Mouse (Mus musculus) kidney, embryonic 14.5 days (tissue): ENCODE results near the gene Tsfm. TPM values are rescaled to one million over a fixed set of nuclear protein-coding genes. Genes with fewer than 3 reads are reported as not detected.

Source experiments
- ATAC-seq: fragments of 200-750 bp; cut with Nextera tagmentation; 2 replicates; pipeline ENCODE4 v1.8.0; 2017; ENCODE audit warnings: moderate number of reproducible peaks, mild to moderate bottlenecking, moderate TSS enrichment, moderate library complexity; ENCODE audit not compliant: low FRiP score, low TSS enrichment
- H3K27ac ChIP-seq: fragments of 300-500 bp; sonication (generic); 2 replicates; pipeline ENCODE4 v1.5.1; 2014; ENCODE audit warnings: low read depth, mild to moderate bottlenecking, low read length, moderate library complexity, mixed read lengths
- H3K27me3 ChIP-seq: fragments of 300-500 bp; sonication (generic); 2 replicates; pipeline ENCODE4 v1.6.1; 2014; ENCODE audit warnings: mild to moderate bottlenecking, low read length; ENCODE audit not compliant: control insufficient read depth, insufficient read depth
- H3K36me3 ChIP-seq: fragments of 300-500 bp; sonication (generic); 2 replicates; pipeline ENCODE4 v1.6.1; 2014; ENCODE audit warnings: low read length, mixed read lengths; ENCODE audit not compliant: control insufficient read depth, insufficient read depth
- H3K4me1 ChIP-seq: fragments of 300-500 bp; sonication (generic); 2 replicates; pipeline ENCODE4 v1.6.1; 2014; ENCODE audit warnings: low read length, mixed read lengths; ENCODE audit not compliant: control insufficient read depth, insufficient read depth
- H3K4me2 ChIP-seq: fragments of 300-500 bp; sonication (generic); replicated peaks from 2 replicates; pipeline ENCODE4 v1.6.1; 2014; ENCODE audit warnings: low read depth, mild to moderate bottlenecking, low read length
- H3K4me3 ChIP-seq: fragments of 300-500 bp; sonication (generic); 2 replicates; pipeline ENCODE4 v1.5.1; 2014; ENCODE audit warnings: mild to moderate bottlenecking, low read length
- H3K9ac ChIP-seq: fragments of 300-500 bp; sonication (generic); 2 replicates; pipeline ENCODE4 v1.6.1; 2014; ENCODE audit warnings: low read depth, mild to moderate bottlenecking, low read length, moderate library complexity
- H3K9me3 ChIP-seq: fragments of 300-500 bp; sonication (generic); 2 replicates; pipeline ENCODE4 v1.6.1; 2016; ENCODE audit warnings: low read length; ENCODE audit not compliant: control insufficient read depth
- WGBS: fragments of 180-500 bp; shearing (Covaris S2); extraction: QIAGEN DNeasy Blood & Tissue Kit; methylation state at CpG from one replicate; pipeline ENCODE4 v1.1.7; 2014; 5-methylcytosine and 5-hydroxymethylcytosine counted together
- polyA plus RNA-seq: library from polyadenylated mRNA; unstranded; fragments of >200 nt; fragmentation: Nextera tagmentation; extraction: Ambion mirVana; gene quantifications from 2 replicates; pipeline ENCODE4 v1.2.1, GENCODE M21; 2014

Tsfm gene
- polyA plus RNA-seq = 90.5 and 98.2 TPM in 2 replicates

DNA sequence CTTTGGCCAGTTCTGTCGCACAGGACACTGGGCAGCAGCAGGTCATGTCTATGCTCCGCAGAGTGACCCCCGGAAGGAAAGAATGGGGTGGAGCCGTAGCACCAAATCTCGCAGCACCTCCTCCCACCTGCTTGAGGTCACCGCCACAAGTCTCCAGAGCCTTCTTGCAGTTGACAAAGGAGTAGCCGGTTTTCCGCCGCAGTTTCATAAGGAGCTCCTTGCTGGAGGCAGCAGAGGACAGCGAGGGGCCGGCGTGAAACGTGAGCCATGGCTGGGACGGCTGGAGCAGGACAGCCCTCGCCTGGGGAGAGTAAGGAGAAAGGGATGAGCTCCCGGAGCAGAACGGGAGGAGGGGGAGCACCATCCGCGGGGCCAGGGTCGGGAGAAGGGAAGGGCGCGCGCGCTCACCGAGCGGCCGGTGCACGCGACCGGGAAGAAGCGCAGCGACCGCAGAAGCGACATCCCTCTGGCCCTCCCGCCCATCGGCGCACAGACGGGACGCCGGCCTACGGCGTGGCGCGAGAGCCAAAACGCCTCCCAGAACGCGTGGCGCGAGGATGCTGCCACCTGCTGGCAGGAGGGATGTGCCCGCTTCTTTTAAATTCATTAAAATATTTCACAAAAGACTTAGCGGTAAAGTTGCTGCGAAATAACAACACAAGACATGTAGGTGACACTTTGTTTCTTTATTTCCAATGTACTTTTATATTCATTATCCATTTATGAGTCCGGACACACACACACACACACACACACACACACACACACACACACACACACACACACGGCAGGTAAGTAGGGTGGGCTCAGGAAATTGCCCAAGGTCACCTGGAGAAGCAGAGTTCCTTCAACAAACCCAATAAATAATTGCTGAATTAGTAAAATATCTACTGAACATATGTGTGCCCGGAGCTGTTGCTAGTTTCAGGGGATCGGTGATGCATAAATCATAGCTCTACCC lies at the start of gene Tsfm:
Tsfm (minus strand) TSS at position 505 of the 961 bp plus-strand sequence.
- peak; percentile 91 for ATAC-seq
- WGBS = 6% methylated on average over 47 of the region's 56 CpGs

DNA sequence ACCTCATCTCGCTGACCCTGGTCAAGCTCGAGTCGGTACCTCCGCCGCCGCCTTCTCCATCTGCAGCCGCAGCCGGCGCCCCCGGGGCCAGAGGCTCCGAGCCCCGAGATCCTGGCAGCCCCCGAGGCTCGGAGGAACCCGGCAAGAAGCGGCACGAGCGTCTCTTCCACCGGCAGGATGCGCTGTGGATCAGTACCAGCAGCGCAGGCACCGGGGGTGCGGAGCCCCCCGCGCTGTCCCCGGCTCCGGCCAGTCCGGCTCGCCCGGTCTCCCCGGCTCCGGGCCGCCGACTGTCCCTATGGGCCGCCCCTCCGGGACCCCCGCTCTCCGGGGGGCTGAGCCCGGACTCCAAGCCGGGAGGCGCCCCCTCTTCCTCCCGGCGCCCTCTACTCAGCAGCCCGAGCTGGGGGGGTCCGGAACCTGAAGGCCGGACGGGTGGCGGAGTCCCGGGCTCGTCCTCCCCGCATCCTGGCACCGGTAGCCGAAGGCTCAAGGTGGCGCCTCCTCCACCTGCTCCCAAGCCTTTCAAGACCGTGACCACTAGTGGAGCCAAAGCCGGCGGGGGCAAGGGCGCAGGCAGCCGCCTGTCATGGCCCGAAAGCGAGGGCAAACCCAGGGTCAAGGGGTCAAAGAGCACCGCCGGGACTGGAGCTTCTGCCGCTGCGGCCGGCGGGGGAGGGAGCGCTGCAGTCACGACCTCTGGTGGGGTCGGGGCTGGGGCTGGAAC lies 49.2 kb upstream of the Tsfm start:
- H3K4me1 ChIP-seq = peaks cover 28% of the 10 kb centered on the region
- peak overlapping the region; percentile 96 for H3K4me2 ChIP-seq
- WGBS = 2% methylated on average over 58 of the region's 70 CpGs
- peaks cover 76% of the 10 kb centered on the region for H3K27me3 ChIP-seq
- ATAC-seq = 0 out of 2 replicates have a peak, but pooled peaks have one; percentile 10
- peak overlapping the region; percentile 51 for H3K4me3 ChIP-seq
- peak overlapping the region; percentile 53 for H3K9ac ChIP-seq
- H3K9me3 ChIP-seq = no peaks in the 10 kb centered on the region
- H3K27ac ChIP-seq = no peak overlapping the region
- no peaks in the 10 kb centered on the region for H3K36me3 ChIP-seq

More for the DNA sequence above, at the start of gene Tsfm:
- peak within 1 kb of the TSS; percentile 59 for H3K4me3 ChIP-seq
- peaks cover 36% of the 10 kb centered on the region for H3K36me3 ChIP-seq
- H3K4me1 ChIP-seq = peaks cover 7% of the 10 kb centered on the region; the same call in 1 of the 2 replicates
- H3K27me3 ChIP-seq = no peaks in the 10 kb centered on the region
- no peaks in the 10 kb centered on the region for H3K9me3 ChIP-seq
- H3K27ac ChIP-seq = peak within 1 kb of the TSS; percentile 72
- H3K4me2 ChIP-seq = peak within 1 kb of the TSS; percentile 60
- peak within 1 kb of the TSS; percentile 82 for H3K9ac ChIP-seq

DNA sequence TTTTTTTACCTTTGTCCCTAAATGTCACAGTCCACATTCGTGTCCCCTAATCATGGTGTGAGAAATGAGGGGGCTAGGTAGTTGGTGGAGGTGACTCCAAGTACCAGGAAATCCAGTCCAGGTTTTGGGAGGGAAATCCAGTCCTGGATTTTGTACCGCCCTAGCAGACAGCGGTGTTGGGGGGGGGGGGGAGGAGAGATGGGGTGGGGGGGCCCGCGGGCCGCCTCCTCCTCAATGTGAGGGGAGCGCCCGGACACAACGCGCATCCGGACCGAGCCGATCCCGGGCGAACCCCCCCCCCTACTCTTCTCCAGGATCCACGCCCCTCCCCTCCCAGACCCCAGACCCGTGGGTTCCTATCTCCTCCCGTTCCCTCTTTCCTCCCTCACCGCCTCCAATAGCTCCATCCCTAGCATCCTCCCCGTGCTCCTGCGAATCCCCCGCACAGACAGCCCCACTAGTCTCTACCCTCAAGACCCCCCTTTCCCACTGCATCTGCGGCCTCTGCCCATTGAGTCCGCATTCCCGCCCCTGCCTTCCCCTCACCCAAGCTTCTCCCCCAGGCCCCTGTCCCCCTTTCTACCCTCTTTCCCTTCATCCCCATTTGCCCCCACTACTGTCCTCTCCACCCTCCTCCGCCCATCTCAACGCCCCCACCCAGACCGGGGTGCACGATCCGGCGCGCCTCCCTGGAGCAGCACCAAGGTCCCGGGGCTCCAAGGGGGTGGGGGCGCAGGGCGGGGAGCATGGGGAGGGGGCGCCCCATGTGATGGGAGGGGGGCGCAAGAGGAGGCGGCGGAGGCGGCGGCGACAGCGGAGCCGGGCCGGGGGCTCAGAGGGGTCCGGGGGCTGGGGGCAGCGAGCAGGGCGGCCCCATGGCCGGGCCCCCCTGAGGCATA lies 48.3 kb upstream of the Tsfm start:
- H3K27ac ChIP-seq = no peak overlapping the region
- 1% methylated on average over 35 of the region's 49 CpGs for WGBS
- H3K4me2 ChIP-seq = peak overlapping the region; percentile 96
- peaks cover 76% of the 10 kb centered on the region for H3K27me3 ChIP-seq
- ATAC-seq = peak; percentile 38
- H3K4me1 ChIP-seq = peaks cover 28% of the 10 kb centered on the region
- H3K4me3 ChIP-seq = peak overlapping the region; percentile 51
- no peaks in the 10 kb centered on the region for H3K36me3 ChIP-seq
- no peaks in the 10 kb centered on the region for H3K9me3 ChIP-seq
- peak overlapping the region; percentile 53 for H3K9ac ChIP-seq

DNA sequence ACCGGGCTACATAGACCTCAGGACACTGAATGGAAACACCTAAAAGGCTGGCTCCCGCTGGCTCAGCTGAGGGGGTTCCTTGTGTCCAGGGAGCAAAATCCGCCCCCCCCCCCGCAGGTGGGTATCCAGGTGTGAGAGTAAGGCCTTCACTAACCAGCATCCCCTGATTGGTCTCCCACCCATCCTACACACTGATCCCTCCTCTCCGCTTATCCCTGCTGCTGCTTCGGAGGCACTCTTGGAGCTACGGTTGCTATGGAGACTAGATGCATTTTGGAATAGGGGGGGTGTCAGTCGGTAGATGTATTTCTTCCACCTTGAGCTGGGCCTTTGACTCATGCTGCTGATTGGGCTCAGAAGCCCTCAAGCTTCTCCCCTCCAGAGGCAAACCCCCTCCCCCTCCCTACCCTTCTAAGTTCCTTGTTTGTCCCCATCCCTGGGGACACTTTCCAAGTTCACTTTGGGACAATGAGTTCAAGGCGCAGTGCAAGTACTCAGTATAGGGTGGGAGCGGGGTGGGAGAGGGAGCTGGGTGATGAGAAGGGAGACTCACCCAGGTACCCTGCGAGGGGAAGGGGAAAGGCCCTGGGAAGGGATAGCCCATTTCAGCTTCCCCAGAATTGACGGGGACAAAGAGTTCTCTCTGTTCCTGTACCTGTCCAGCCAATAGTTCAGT lies 47.5 kb upstream of the Tsfm start:
- ATAC-seq = peak; percentile 7; the same call in 1 of the 2 replicates
- H3K9me3 ChIP-seq = no peaks in the 10 kb centered on the region
- H3K36me3 ChIP-seq = no peaks in the 10 kb centered on the region
- peaks cover 72% of the 10 kb centered on the region for H3K27me3 ChIP-seq
- no peak overlapping the region for H3K9ac ChIP-seq
- peak overlapping the region; percentile 96 for H3K4me2 ChIP-seq
- H3K4me3 ChIP-seq = peak overlapping the region; percentile 51
- H3K4me1 ChIP-seq = peaks cover 28% of the 10 kb centered on the region
- no peak overlapping the region for H3K27ac ChIP-seq
- WGBS = 5% methylated on average over 11 of the region's 12 CpGs

DNA sequence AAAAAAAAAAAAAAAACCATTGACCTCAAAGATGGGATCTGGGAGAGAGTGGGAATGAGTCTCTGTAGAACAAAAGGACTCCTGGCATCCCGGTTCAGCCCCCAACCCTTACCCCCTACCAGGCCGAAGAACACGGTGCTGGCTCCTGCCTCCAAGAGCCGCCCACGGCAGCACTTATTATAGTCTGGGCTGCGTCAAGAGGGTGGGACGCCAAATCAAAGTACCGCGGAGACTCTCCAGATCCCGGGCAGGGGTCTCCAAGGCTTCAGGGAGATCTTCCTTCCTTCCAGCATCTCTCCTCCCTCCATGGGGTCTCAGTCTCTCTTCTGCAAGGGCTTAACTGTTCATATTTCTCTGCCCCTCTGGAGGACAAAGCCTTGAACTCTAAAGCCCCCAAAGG lies 46.9 kb upstream of the Tsfm start:
- no peak overlapping the region for H3K4me2 ChIP-seq
- WGBS = 9% methylated on average over 10 of the region's 10 CpGs

DNA sequence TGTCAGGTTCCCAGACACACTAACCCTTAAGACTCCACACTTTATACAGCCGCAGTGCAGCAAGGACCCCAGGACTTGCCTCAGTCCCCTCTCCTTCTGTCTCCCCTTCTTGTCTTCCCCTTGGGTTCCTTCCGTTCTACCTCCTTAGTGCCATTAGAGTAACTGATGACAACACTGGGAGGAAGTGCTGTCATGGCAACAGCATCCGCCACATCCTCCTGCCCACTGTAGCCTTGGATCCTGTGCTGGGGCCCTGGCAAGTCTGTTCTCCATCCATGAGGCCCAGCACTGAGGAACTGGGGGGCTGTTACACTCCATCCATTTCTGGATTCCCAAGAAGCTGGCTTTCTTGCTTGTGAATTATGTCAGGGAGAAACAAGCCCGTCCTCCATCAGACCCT lies 45.4 kb upstream of the Tsfm start:
- Histone ChIP-seq H3K9ac (no peak overlapping the region), H3K27me3 (peaks cover 52% of the 10 kb centered on the region), H3K4me2 (no peak overlapping the region), H3K4me3 (no peak overlapping the region), H3K36me3 (no peaks in the 10 kb centered on the region), H3K9me3 (no peaks in the 10 kb centered on the region), H3K4me1 (peaks cover 23% of the 10 kb centered on the region), H3K27ac (no peak overlapping the region)
- no peak for ATAC-seq
- WGBS = 33% methylated on average over 4 of the region's 4 CpGs

More for the DNA sequence above, 46.9 kb upstream of the Tsfm start:
- peaks cover 66% of the 10 kb centered on the region for H3K27me3 ChIP-seq
- H3K9me3 ChIP-seq = no peaks in the 10 kb centered on the region
- no peak for ATAC-seq
- H3K36me3 ChIP-seq = no peaks in the 10 kb centered on the region
- no peak overlapping the region; the same call in 1 of the 2 replicates for H3K4me3 ChIP-seq
- H3K4me1 ChIP-seq = peaks cover 28% of the 10 kb centered on the region
- H3K9ac ChIP-seq = no peak overlapping the region
- H3K27ac ChIP-seq = no peak overlapping the region

DNA sequence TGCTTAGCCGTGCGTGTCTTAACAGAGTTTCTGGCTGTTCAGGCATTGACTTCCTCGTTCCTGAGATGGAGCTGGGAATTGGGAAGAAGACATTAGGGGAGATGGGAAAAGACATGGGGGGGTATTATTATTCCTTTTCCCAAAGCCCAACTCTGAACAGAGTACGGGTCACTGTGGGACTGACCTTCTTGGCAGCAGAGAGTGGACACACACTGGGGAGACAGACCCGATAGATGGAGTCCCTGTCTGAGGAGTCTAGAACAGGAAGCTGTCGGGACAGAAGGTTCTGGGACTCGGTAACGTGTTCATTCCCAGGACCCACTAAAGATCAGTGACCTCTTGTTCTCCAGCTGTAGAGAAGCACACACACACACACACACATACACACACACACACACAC lies 45.0 kb upstream of the Tsfm start:
- peaks cover 21% of the 10 kb centered on the region for H3K4me1 ChIP-seq
- H3K9ac ChIP-seq = no peak overlapping the region
- H3K36me3 ChIP-seq = no peaks in the 10 kb centered on the region
- H3K4me3 ChIP-seq = no peak overlapping the region
- peaks cover 48% of the 10 kb centered on the region for H3K27me3 ChIP-seq
- no peak for ATAC-seq
- H3K27ac ChIP-seq = no peak overlapping the region
- H3K9me3 ChIP-seq = no peaks in the 10 kb centered on the region
- 66% methylated on average over 8 of the region's 8 CpGs for WGBS
- no peak overlapping the region for H3K4me2 ChIP-seq

DNA sequence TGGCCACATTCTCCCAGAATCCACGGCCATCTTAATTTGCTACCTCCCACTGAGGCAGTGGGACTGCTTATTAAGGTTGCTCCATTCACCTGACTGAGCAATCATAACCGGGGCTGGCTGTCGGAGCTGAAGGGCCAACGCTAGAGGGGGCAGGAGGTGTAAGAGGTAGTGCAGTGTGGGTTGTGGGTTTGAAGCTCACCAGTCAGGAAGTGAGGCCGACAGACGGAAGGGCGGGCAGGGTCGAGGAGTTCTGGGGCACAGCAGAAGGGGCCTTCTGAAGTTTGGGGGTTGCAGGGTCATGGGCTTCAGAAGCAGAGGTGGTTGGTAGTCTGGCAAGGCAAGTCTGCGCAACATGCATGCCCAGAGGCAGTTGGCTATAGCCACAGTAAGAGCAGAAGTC lies 44.4 kb upstream of the Tsfm start, which contains the start of gene Agap2:
Agap2 (plus strand) TSS at position 205 of the 400 bp plus-strand sequence.
- Histone ChIP-seq H3K4me1 (peaks cover 20% of the 10 kb centered on the region), H3K4me3 (no peak within 1 kb of the TSS), H3K27ac (no peak within 1 kb of the TSS), H3K9me3 (no peaks in the 10 kb centered on the region), H3K4me2 (no peak within 1 kb of the TSS), H3K27me3 (peaks cover 42% of the 10 kb centered on the region), H3K36me3 (no peaks in the 10 kb centered on the region), H3K9ac (no peak within 1 kb of the TSS)
- 56% methylated on average over 9 of the region's 9 CpGs for WGBS
- ATAC-seq = no peak
